Mouse (Mus musculus): ENCODE results near the gene Zic1.

DNA sequence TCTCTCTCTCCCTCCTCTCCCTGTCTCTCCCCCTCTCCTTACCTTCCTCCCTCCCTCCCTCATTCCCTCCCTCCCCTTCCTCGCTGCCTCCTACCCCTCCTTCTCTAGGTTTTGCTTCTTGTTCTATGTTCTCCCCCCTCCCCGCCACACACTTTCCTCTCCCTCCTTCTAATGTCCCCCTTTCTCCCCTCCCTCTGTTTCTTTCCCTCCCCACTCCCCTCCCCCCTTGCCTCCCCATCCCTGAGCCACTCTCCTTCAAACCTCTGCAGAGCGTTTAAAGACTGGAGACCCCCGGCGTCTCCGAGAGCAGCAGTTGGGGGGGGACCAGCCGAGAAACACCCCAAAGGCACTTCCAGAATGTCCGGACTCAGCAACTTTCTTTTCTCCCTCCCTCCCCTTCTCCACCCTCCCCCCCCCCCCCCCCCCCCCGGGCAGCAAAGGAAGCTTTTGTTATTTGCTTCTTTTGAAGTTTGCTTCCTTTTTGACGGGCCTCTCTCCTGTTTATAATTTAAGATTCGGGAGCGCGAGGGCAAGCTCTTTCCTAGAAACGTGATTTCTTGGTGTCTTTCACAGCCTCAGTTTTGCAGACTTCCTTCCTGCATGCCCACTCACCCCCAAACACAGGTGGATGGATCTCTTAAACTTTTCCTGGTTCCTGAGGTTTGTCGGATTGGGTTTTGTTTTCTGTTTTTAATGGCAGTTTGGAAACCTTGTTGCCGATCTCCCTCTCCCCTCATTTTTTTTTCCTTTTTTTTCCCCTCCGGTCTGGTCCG lies 802 bp upstream of the Zic1 start:
- TF ChIP-seq CTCF (IDR thresholded peaks at IDR 0.05; ENCODE audit: insufficient read depth, low read depth, low read length) (no peak), POLR2A (IDR thresholded peaks at IDR 0.05; ENCODE audit: insufficient read depth, low read depth, low read length) (no peak)

Measured in olfactory bulb, adult 2 months (tissue).